Mouse (Mus musculus) hindbrain, postnatal 0 days (tissue): ENCODE measurements around the gene Cst9. TPM values are rescaled to one million over a fixed set of nuclear protein-coding genes. Genes with fewer than 3 reads are reported as not detected.

Source experiments
- ATAC-seq: fragments of 200-750 bp; cut with Nextera tagmentation; 2 replicates; pipeline ENCODE4 v1.8.0; 2017; ENCODE audit warnings: mild to moderate bottlenecking, moderate TSS enrichment, moderate library complexity
- DNase-seq: peaks from one replicate; pipeline ENCODE4 v3.0.0-alpha.2; 2015; ENCODE audit warnings: low spot score
- H3K27ac ChIP-seq: fragments of 300-500 bp; sonication (generic); 2 replicates; pipeline ENCODE4 v1.5.1; 2014; ENCODE audit warnings: mild to moderate bottlenecking
- H3K27me3 ChIP-seq: fragments of 300-500 bp; sonication (generic); 2 replicates; pipeline ENCODE4 v1.6.1; 2014; ENCODE audit warnings: low read length, mixed read lengths; ENCODE audit not compliant: insufficient read depth
- H3K36me3 ChIP-seq: fragments of 300-500 bp; sonication (generic); 2 replicates; pipeline ENCODE4 v1.6.1; 2014; ENCODE audit warnings: low read length, mixed read lengths; ENCODE audit not compliant: insufficient read depth
- H3K4me1 ChIP-seq: fragments of 300-500 bp; sonication (generic); 2 replicates; pipeline ENCODE4 v1.6.1; 2014; ENCODE audit warnings: antibody characterized with exemption, low read length, mixed read lengths; ENCODE audit not compliant: insufficient read depth
- H3K4me2 ChIP-seq: fragments of 300-500 bp; sonication (generic); 2 replicates; pipeline ENCODE4 v1.6.1; 2014; ENCODE audit warnings: low read depth, mild to moderate bottlenecking, low read length, moderate library complexity, mixed read lengths
- H3K4me3 ChIP-seq: fragments of 300-500 bp; sonication (generic); 2 replicates; pipeline ENCODE4 v1.5.1; 2014; ENCODE audit warnings: low read length
- H3K9ac ChIP-seq: fragments of 300-500 bp; sonication (generic); replicated peaks from 2 replicates; pipeline ENCODE4 v1.6.1; 2014; ENCODE audit warnings: mild to moderate bottlenecking, low read length, moderate library complexity, mixed read lengths
- H3K9me3 ChIP-seq: fragments of 300-500 bp; sonication (generic); 2 replicates; pipeline ENCODE4 v1.6.1; 2016; ENCODE audit warnings: low read length, mixed read lengths
- CTCF ChIP-seq: IDR thresholded peaks from 2 replicates; pipeline ENCODE4 v1.5.1; 2016; ENCODE audit warnings: antibody characterized with exemption, control low read depth, low read depth
- WGBS: fragments of 180-500 bp; shearing (Covaris S2); extraction: QIAGEN DNeasy Blood & Tissue Kit; methylation state at CpG from one replicate; pipeline ENCODE4 v1.1.7; 2014; 5-methylcytosine and 5-hydroxymethylcytosine counted together
- polyA plus RNA-seq: library from polyadenylated mRNA; unstranded; fragments of >200 nt; fragmentation: Nextera tagmentation; extraction: Ambion mirVana; gene quantifications from 2 replicates; pipeline ENCODE4 v1.2.1, GENCODE M21; 2015
- total RNA-seq: library from RNA; depleted of rRNA; stranded (reverse); fragments of >200 nt; gene quantifications from 2 replicates; pipeline ENCODE4 v1.2.3, GENCODE M21; 2014; rRNA removed

Cst9 gene
- not detected in 2 replicates for total RNA-seq
- polyA plus RNA-seq = not detected in 2 replicates

- no peak for TF ChIP-seq CTCF
- no peak within 1 kb of the TSS for H3K4me3 ChIP-seq
- no peaks in the 10 kb centered on the region for H3K9me3 ChIP-seq
- no peak within 1 kb of the TSS for H3K4me2 ChIP-seq
- no peak within 1 kb of the TSS for H3K27ac ChIP-seq
- H3K4me1 ChIP-seq = no peaks in the 10 kb centered on the region
- no peak for DNase-seq
- no peaks in the 10 kb centered on the region for H3K27me3 ChIP-seq
- WGBS = 71% methylated on average over 4 of the region's 4 CpGs
- H3K36me3 ChIP-seq = no peaks in the 10 kb centered on the region
- no peak within 1 kb of the TSS for H3K9ac ChIP-seq
- ATAC-seq = no peak
These were observed at the start of gene Cst9 for GRCm38 (mm10) chr2:148834912-148835311. Gene Cst9, plus strand, starts transcription at chr2:148835147.

- no peaks in the 10 kb centered on the region for H3K27me3 ChIP-seq
- no peak within 1 kb of the TSS for H3K27ac ChIP-seq
- no peaks in the 10 kb centered on the region for H3K9me3 ChIP-seq
- no peak within 1 kb of the TSS for H3K4me2 ChIP-seq
- ATAC-seq (no peak), DNase-seq (no peak)
- H3K4me3 ChIP-seq = no peak within 1 kb of the TSS
- 92% methylated on average over 6 of the region's 6 CpGs for WGBS
- H3K36me3 ChIP-seq = no peaks in the 10 kb centered on the region
- H3K9ac ChIP-seq = no peak within 1 kb of the TSS
- TF ChIP-seq CTCF = no peak
- no peaks in the 10 kb centered on the region for H3K4me1 ChIP-seq
These were observed 45.8 kb upstream of the Cst9 start, which contains the start of gene Cst12 for GRCm38 (mm10) chr2:148789142-148789541. Gene Cst12, plus strand, starts transcription at chr2:148789361.

- ATAC-seq = no peak
- 77% methylated on average over 1 of the region's 1 CpGs for WGBS
These were observed 36.5 kb upstream of the Cst9 start, which contains the start of gene Cst8 for GRCm38 (mm10) chr2:148798485-148798884. Gene Cst8, plus strand, starts transcription at chr2:148798785.

GRCm38 (mm10) chr2:148801491-148801921, 33.4 kb upstream of the Cst9 start:
- no peak overlapping the region for H3K27ac ChIP-seq
- 56% methylated on average over 3 of the region's 3 CpGs for WGBS
- 0 out of 2 replicates have a peak, but pooled peaks have one; percentile 43 for ATAC-seq

More at GRCm38 (mm10) chr2:148798485-148798884, 36.5 kb upstream of the Cst9 start, which contains the start of gene Cst8:
- no peaks in the 10 kb centered on the region for H3K27me3 ChIP-seq
- no peak for DNase-seq
- TF ChIP-seq CTCF = no peak
- H3K9ac ChIP-seq = no peak within 1 kb of the TSS
- H3K27ac ChIP-seq = no peak within 1 kb of the TSS
- H3K4me1 ChIP-seq = no peaks in the 10 kb centered on the region
- no peaks in the 10 kb centered on the region for H3K9me3 ChIP-seq
- H3K36me3 ChIP-seq = no peaks in the 10 kb centered on the region
- H3K4me2 ChIP-seq = no peak within 1 kb of the TSS
- no peak within 1 kb of the TSS for H3K4me3 ChIP-seq

GRCm38 (mm10) chr2:148806696-148807095, 28.3 kb upstream of the Cst9 start:
- ATAC-seq (no peak), DNase-seq (no peak)
- Histone ChIP-seq H3K27ac (no peak overlapping the region), H3K36me3 (no peaks in the 10 kb centered on the region), H3K27me3 (no peaks in the 10 kb centered on the region), H3K4me1 (no peaks in the 10 kb centered on the region), H3K9ac (no peak overlapping the region), H3K4me3 (no peak overlapping the region), H3K4me2 (no peak overlapping the region), H3K9me3 (no peaks in the 10 kb centered on the region)
- no peak for TF ChIP-seq CTCF
- WGBS = 70% methylated on average over 6 of the region's 6 CpGs

More at GRCm38 (mm10) chr2:148801491-148801921, 33.4 kb upstream of the Cst9 start:
- Histone ChIP-seq H3K4me1 (no peaks in the 10 kb centered on the region), H3K4me3 (no peak overlapping the region), H3K9me3 (no peaks in the 10 kb centered on the region), H3K27me3 (no peaks in the 10 kb centered on the region), H3K36me3 (no peaks in the 10 kb centered on the region), H3K4me2 (no peak overlapping the region), H3K9ac (no peak overlapping the region)
- DNase-seq = no peak
- TF ChIP-seq CTCF = no peak

DNA sequence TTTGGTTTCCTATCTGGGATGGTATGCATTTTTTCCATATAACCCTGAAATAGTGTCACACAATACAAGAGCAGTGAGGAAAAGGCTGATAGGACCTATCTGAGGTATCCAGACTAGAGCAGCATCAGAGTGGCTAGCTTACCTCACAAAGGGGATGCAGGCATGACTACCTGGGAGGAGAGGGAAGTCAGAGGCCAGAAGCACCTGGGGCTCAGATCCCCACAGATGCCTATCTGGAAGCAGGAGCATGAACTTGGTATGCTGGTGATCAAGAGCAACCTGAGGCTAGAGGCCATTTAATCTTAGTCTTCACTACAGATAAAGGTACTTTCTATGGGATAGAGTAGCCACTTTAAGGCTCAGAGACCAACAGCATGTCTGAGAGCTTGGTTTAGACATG, 15.0 kb upstream of the Cst9 start, which contains the start of gene Cst13:
Gene Cst13 (plus strand): TSS at position 173 of the 400 bp plus-strand sequence.
- H3K4me3 ChIP-seq = no peak within 1 kb of the TSS
- H3K4me2 ChIP-seq = no peak within 1 kb of the TSS
- no peaks in the 10 kb centered on the region for H3K27me3 ChIP-seq
- H3K36me3 ChIP-seq = no peaks in the 10 kb centered on the region
- no peak within 1 kb of the TSS for H3K9ac ChIP-seq
- TF ChIP-seq CTCF = no peak
- no peaks in the 10 kb centered on the region for H3K4me1 ChIP-seq
- ATAC-seq (no peak), DNase-seq (no peak)
- H3K27ac ChIP-seq = no peak within 1 kb of the TSS
- no peaks in the 10 kb centered on the region for H3K9me3 ChIP-seq

DNA sequence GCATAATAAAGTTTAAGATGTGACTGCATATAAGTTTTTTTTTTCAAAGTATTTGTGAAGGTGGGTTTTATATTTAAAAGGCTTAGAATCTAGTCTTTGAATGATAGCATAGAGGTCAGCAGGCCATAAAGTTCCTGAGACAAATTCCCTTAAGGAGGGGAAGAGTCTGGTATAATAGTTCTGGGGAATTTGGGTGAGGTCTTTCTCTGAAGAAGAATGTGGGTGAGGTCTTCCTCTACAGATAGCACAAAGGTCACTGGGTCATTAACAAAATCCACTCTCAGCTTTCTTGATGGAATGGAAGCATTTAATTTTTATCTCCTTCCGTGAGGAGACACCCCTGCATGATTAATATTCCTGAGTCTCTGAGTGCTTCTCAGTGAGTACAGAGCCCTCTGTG, 9.0 kb upstream of the Cst9 start:
- no peak for ATAC-seq
- H3K36me3 ChIP-seq = no peaks in the 10 kb centered on the region
- no peak overlapping the region for H3K9ac ChIP-seq
- TF ChIP-seq CTCF = no peak
- H3K27me3 ChIP-seq = no peaks in the 10 kb centered on the region
- no peak overlapping the region for H3K4me2 ChIP-seq
- no peaks in the 10 kb centered on the region for H3K9me3 ChIP-seq
- WGBS = 79% methylated on average over 1 of the region's 1 CpGs
- H3K27ac ChIP-seq = no peak overlapping the region
- no peak for DNase-seq
- no peak overlapping the region for H3K4me3 ChIP-seq
- H3K4me1 ChIP-seq = no peaks in the 10 kb centered on the region
